Mouse (Mus musculus): Measurements from ENCODE around the gene Tgfa. TPM values are rescaled to one million over a fixed set of nuclear protein-coding genes. Genes with fewer than 3 reads are reported as not detected.
A peak's percentile ranks its signal among the peaks of the same experiment; 100 is the strongest.

Tgfa gene
- polyA plus RNA-seq, 2 experiments: 2.7 to 3.1 TPM

DNA sequence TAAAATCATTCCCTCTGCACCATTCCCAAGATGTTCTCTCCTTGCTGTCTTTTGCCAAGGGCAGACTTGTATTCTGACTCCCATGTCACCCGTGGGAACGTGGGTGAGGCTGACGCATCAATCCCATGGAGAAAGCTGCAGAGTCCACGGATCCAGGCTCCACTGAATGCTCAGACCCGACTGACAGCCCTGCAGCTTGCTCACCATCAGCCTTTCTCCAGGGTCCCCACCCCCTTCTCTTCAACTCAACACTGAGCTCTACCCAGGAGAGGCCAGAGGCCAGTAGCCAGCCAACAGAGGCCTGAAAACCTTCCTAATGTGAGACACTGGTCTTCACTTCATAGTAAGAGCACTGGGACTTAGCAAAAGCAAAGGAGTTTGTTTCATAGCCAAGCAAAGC lies 41.0 kb upstream of the Tgfa start:
- DNase-seq (ENCODE audit: low spot score) (no peak), ATAC-seq (ENCODE audit: low FRiP score, low read depth) (no peak)
- H3K9me3 ChIP-seq (ENCODE audit: control insufficient read depth, low read length): no peaks in the 10 kb centered on the region
- no peak overlapping the region for H3K9ac ChIP-seq (ENCODE audit: low read depth, low read length, severe bottlenecking)
- no peak overlapping the region for H3K4me2 ChIP-seq (replicated peaks; ENCODE audit: low read depth, low read length, severe bottlenecking)
- H3K36me3 ChIP-seq (ENCODE audit: control insufficient read depth, insufficient read depth, low read length): no peaks in the 10 kb centered on the region
- no peak overlapping the region for H3K4me3 ChIP-seq (replicated peaks; ENCODE audit: low read length)
- no peaks in the 10 kb centered on the region for H3K27me3 ChIP-seq (ENCODE audit: control insufficient read depth, insufficient read depth, low read length)
- TF ChIP-seq POLR2A (IDR thresholded peaks at IDR 0.05; ENCODE audit: borderline replicate concordance, extremely low read depth, insufficient read depth, insufficient read length): no peak
- 77% methylated on average over 5 of the region's 5 CpGs for WGBS
- no peak overlapping the region for H3K27ac ChIP-seq (replicated peaks; ENCODE audit: low read depth, low read length)
- H3K4me1 ChIP-seq (ENCODE audit: control insufficient read depth, insufficient read depth, low read length): peaks cover 7% of the 10 kb centered on the region; the same call in 1 of the 2 replicates

DNA sequence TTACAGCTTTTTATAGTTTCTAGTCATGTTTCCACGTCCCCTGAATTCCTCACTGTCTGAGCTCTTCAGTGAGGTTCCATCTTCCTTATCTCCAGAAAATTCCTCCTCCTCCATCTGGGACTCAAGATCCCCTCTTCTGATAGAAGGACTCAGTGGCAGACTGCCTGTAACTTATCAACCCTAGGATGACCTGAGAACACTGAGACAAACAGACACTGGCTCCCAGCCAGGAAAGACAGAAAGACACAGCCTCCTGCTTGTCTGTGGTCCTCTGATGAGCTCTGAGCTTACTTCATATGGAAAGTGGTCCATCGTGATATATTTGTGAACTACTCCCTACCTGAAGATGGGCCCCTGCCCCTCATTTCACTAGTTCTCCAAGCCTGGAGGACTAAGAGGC lies 40.5 kb upstream of the Tgfa start:
- Histone ChIP-seq H3K9ac (ENCODE audit: low read depth, low read length, severe bottlenecking) (no peak overlapping the region), H3K4me3 (replicated peaks; ENCODE audit: low read length) (no peak overlapping the region), H3K36me3 (ENCODE audit: control insufficient read depth, insufficient read depth, low read length) (no peaks in the 10 kb centered on the region), H3K9me3 (ENCODE audit: control insufficient read depth, low read length) (no peaks in the 10 kb centered on the region), H3K4me2 (replicated peaks; ENCODE audit: low read depth, low read length, severe bottlenecking) (no peak overlapping the region), H3K27ac (replicated peaks; ENCODE audit: low read depth, low read length) (no peak overlapping the region), H3K4me1 (ENCODE audit: control insufficient read depth, insufficient read depth, low read length) (peaks cover 7% of the 10 kb centered on the region; the same call in 1 of the 2 replicates), H3K27me3 (ENCODE audit: control insufficient read depth, insufficient read depth, low read length) (no peaks in the 10 kb centered on the region)
- WGBS: 69% methylated on average over 2 of the region's 2 CpGs
- DNase-seq (ENCODE audit: low spot score) (no peak), ATAC-seq (ENCODE audit: low FRiP score, low read depth) (no peak)
- TF ChIP-seq POLR2A (IDR thresholded peaks at IDR 0.05; ENCODE audit: borderline replicate concordance, extremely low read depth, insufficient read depth, insufficient read length): no peak

DNA sequence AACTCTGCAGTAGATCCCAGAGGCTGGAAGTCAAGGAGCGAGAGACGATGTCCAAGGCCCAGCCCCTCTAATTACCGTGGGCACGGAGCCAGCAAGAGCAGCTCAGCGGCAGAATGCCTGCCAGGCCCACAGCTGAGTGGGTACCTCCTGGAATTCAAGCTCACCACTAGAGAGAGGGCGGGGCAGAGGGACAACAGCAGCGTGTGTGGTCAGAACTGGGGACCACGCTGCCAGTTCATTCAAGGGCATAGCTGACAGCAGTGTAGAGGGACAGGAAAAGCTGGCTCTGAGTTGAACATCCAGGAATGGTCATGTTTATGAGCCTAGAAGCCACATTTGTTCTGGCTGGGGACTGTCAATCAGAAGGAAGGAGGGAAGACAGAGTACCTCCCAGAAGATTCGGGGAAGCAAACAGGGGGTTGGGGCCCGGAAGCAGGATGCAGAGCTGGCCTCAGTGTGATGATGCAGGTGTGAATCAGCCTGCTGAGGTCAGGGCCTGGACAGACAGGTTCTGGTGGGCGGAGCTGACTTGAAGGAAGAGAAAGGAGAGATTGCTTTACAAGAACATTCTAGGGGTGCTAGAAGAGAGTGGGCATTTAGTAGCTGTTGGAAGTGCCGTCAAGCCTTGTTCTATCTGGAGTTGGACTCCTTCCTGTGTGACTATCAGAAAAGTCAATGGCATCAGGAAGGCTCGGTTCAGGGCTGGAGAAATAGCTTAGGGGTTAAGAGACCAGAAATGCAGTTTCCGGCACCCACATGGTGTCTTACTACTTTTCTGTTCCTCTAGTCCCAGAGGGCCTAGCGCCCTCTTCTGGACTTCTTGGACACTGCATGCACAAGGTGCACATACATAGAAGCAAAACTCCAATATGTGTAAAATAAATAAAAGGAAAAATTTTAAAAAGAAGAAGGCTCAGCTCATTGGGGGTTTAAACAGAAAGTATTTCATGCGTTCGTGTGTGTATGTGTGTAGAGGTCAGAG lies 37.5 kb upstream of the Tgfa start:
- H3K27ac ChIP-seq (replicated peaks; ENCODE audit: low read depth, low read length): no peak overlapping the region
- no peaks in the 10 kb centered on the region for H3K36me3 ChIP-seq (ENCODE audit: control insufficient read depth, insufficient read depth, low read length)
- ATAC-seq (ENCODE audit: low FRiP score, low read depth): no peak; the same call in 1 of the 2 replicates
- no peak overlapping the region for H3K9ac ChIP-seq (ENCODE audit: low read depth, low read length, severe bottlenecking)
- H3K27me3 ChIP-seq (ENCODE audit: control insufficient read depth, insufficient read depth, low read length): no peaks in the 10 kb centered on the region
- H3K4me1 ChIP-seq (ENCODE audit: control insufficient read depth, insufficient read depth, low read length): peaks cover 7% of the 10 kb centered on the region; the same call in 1 of the 2 replicates
- DNase-seq (ENCODE audit: low spot score): peak; percentile 58
- H3K4me3 ChIP-seq (replicated peaks; ENCODE audit: low read length): no peak overlapping the region
- H3K4me2 ChIP-seq (replicated peaks; ENCODE audit: low read depth, low read length, severe bottlenecking): no peak overlapping the region
- TF ChIP-seq POLR2A (IDR thresholded peaks at IDR 0.05; ENCODE audit: borderline replicate concordance, extremely low read depth, insufficient read depth, insufficient read length): no peak
- WGBS: 55% methylated on average over 17 of the region's 17 CpGs
- no peaks in the 10 kb centered on the region for H3K9me3 ChIP-seq (ENCODE audit: control insufficient read depth, low read length)

DNA sequence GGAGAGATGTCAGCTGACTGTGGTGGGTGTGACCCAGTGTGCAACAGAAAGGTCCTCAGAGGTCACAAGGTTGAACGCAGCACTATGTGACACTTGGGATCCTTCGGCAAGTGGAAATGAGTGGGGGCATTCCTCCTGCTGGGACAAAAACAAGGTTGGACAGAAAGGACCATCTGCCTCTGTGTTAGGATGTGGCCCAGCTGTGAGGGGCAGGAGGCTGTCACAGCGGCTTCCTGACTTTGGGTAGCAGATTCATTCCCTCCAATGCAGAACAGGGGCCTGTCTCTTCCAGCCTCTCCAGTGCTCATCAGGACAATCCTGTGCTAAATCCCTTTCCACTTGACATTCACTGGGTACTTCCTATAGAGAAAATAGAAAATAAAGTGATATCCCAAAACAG lies 34.1 kb upstream of the Tgfa start:
- Histone ChIP-seq H3K4me3 (replicated peaks; ENCODE audit: low read length) (no peak overlapping the region), H3K27me3 (ENCODE audit: control insufficient read depth, insufficient read depth, low read length) (no peaks in the 10 kb centered on the region), H3K27ac (replicated peaks; ENCODE audit: low read depth, low read length) (no peak overlapping the region), H3K36me3 (ENCODE audit: control insufficient read depth, insufficient read depth, low read length) (no peaks in the 10 kb centered on the region), H3K4me2 (replicated peaks; ENCODE audit: low read depth, low read length, severe bottlenecking) (no peak overlapping the region), H3K4me1 (ENCODE audit: control insufficient read depth, insufficient read depth, low read length) (peaks cover 7% of the 10 kb centered on the region; the same call in 1 of the 2 replicates), H3K9me3 (ENCODE audit: control insufficient read depth, low read length) (no peaks in the 10 kb centered on the region), H3K9ac (ENCODE audit: low read depth, low read length, severe bottlenecking) (no peak overlapping the region)
- no peak for DNase-seq (ENCODE audit: low spot score)
- WGBS: 69% methylated on average over 3 of the region's 3 CpGs
- no peak for TF ChIP-seq POLR2A (IDR thresholded peaks at IDR 0.05; ENCODE audit: borderline replicate concordance, extremely low read depth, insufficient read depth, insufficient read length)
- no peak for ATAC-seq (ENCODE audit: low FRiP score, low read depth)

DNA sequence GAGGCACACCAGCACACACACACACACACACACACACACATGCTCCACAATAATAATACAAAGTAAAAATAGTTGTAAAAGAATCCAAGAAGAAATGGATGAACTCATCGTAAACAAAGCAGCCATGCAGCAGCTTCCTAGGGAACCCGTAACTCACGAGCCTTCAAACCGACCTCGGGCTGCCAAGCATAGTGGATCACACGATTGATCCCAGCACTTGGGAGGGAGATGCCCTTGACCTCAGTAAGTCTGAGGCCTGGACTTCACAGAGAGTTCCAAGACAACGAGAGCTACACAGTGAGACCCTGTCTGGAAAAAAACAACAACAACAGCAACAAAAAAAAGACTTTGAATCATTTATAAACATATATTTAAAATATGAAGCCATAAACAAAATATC lies 33.4 kb upstream of the Tgfa start:
- Histone ChIP-seq H3K9me3 (ENCODE audit: control insufficient read depth, low read length) (no peaks in the 10 kb centered on the region), H3K36me3 (ENCODE audit: control insufficient read depth, insufficient read depth, low read length) (no peaks in the 10 kb centered on the region), H3K9ac (ENCODE audit: low read depth, low read length, severe bottlenecking) (no peak overlapping the region), H3K4me1 (ENCODE audit: control insufficient read depth, insufficient read depth, low read length) (peaks cover 7% of the 10 kb centered on the region; the same call in 1 of the 2 replicates), H3K27me3 (ENCODE audit: control insufficient read depth, insufficient read depth, low read length) (no peaks in the 10 kb centered on the region), H3K4me2 (replicated peaks; ENCODE audit: low read depth, low read length, severe bottlenecking) (no peak overlapping the region), H3K27ac (replicated peaks; ENCODE audit: low read depth, low read length) (no peak overlapping the region), H3K4me3 (replicated peaks; ENCODE audit: low read length) (no peak overlapping the region)
- TF ChIP-seq POLR2A (IDR thresholded peaks at IDR 0.05; ENCODE audit: borderline replicate concordance, extremely low read depth, insufficient read depth, insufficient read length): no peak
- DNase-seq (ENCODE audit: low spot score) (no peak), ATAC-seq (ENCODE audit: low FRiP score, low read depth) (no peak)
- 47% methylated on average over 7 of the region's 7 CpGs for WGBS

All from limb, embryonic 14.5 days (tissue).